Mouse (Mus musculus): ENCODE measurements around the gene Bag5. TPM values are rescaled to one million over a fixed set of nuclear protein-coding genes. Genes with fewer than 3 reads are reported as not detected.

Gene Bag5
- polyA plus RNA-seq, 1 experiment: 20.6 TPM

DNA sequence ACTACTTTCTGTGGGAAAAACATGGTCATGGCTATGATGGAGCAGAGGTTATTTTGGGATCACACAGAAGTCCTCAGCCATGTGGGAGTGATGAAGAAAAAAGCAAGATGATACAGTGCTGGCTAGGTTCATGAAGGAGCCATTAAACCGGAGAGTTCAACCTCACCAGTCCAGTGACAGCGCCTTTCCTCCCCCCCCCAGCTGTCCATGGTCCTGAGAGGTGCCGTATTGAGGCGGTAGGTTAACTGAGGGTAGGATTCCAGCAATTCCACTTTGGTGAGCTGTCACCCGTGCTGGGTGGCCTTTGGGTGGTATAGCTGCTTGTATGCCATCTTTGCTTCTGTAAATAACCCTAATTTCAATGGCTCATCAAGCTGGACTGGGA lies 43.6 kb upstream of the Bag5 start:
- TF ChIP-seq FOSL1 (IDR thresholded peaks at IDR 0.05; ENCODE audit: insufficient read depth, low read length, poor library complexity, severe bottlenecking) (no peak), MYOD1 (IDR thresholded peaks at IDR 0.05; ENCODE audit: control insufficient read depth, insufficient read length, low read depth) (peak; percentile 40), MAX (IDR thresholded peaks at IDR 0.05) (peak; percentile 65)
- peaks cover 33% of the 10 kb centered on the region for H3K79me2 ChIP-seq (ENCODE audit: control insufficient read depth, insufficient read depth)
- H3ac ChIP-seq (ENCODE audit: control insufficient read depth, insufficient read length, low read depth): no peak overlapping the region
- H3K36me3 ChIP-seq (ENCODE audit: control insufficient read depth, insufficient read depth): no peaks in the 10 kb centered on the region
- H3K4me3 ChIP-seq (ENCODE audit: insufficient read depth, poor library complexity, severe bottlenecking): no peak overlapping the region
- H3K79me3 ChIP-seq (ENCODE audit: low read depth): peaks cover 26% of the 10 kb centered on the region
- no peaks in the 10 kb centered on the region for H3K27me3 ChIP-seq (ENCODE audit: control insufficient read depth, insufficient read depth, insufficient read length)

DNA sequence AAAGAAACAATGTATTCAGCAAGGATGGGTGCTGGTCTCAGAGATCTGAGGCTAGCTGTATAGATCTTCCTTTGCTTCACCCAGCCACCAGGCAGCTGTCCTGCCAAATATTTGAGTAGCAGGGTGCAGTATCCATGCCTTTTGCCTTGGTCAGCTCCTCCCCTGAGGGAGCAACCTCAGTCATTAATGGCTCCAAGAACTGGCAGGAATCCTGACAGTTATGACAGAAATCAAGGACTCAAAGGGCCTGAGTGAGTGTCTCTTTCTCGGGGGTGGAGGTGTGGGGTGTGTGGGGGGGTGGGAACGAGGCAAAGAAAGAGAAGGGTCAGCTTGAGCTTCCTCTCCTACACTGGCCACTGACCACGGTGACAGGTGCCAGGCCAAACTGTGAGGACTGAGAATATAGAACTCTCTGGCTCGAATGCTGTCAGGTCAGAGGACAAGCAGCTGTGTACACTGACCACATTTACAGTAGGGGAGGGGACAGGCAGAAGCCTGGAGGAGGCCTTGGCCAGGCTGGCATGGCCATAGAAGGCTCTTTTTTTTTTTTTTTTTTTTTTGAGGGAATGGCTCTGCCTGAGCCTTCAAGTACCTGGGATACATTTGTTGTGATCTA lies 43.1 kb upstream of the Bag5 start:
- H3K4me3 ChIP-seq (ENCODE audit: insufficient read depth, poor library complexity, severe bottlenecking): no peak overlapping the region
- no peak overlapping the region for H3ac ChIP-seq (ENCODE audit: control insufficient read depth, insufficient read length, low read depth)
- TF ChIP-seq MYOD1 (IDR thresholded peaks at IDR 0.05; ENCODE audit: control insufficient read depth, insufficient read length, low read depth) (peak; percentile 91), MYOG (IDR thresholded peaks at IDR 0.05; ENCODE audit: control insufficient read depth, extremely low read depth, insufficient read length) (no peak), CTCF (IDR thresholded peaks at IDR 0.05; ENCODE audit: control insufficient read depth, insufficient read depth, insufficient read length) (no peak)
- H3K79me2 ChIP-seq (ENCODE audit: control insufficient read depth, insufficient read depth): peaks cover 28% of the 10 kb centered on the region
- H3K36me3 ChIP-seq (ENCODE audit: control insufficient read depth, insufficient read depth): no peaks in the 10 kb centered on the region
- no peaks in the 10 kb centered on the region for H3K27me3 ChIP-seq (ENCODE audit: control insufficient read depth, insufficient read depth, insufficient read length)
- peaks cover 21% of the 10 kb centered on the region for H3K79me3 ChIP-seq (ENCODE audit: low read depth)

DNA sequence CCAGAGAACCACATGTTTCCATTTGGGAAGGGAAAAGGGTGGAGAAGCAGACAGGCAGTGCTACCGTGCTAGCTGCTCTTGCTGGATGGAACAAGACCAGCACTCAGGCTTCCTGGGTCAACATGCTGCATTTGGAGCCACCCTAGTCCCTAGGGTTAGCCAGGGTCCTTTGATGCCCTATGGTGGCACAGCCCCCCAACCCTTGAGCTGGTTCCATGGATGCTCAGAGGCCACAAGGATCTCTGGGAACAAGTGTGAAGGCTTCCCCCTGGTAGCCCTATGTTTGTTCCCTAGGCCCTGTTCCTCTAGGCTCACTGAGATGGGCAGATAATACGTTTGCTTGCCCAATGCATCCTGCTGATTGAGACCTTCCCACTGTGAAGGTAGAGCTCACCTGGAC lies 42.2 kb upstream of the Bag5 start:
- TF ChIP-seq CTCF (IDR thresholded peaks at IDR 0.05; ENCODE audit: control insufficient read depth, insufficient read depth, insufficient read length) (no peak), CEBPB (IDR thresholded peaks at IDR 0.05; ENCODE audit: low read depth) (no peak), MYOG (IDR thresholded peaks at IDR 0.05; ENCODE audit: control insufficient read depth, extremely low read depth, insufficient read length) (no peak), MAX (IDR thresholded peaks at IDR 0.05) (no peak), FOSL1 (IDR thresholded peaks at IDR 0.05; ENCODE audit: insufficient read depth, low read length, poor library complexity, severe bottlenecking) (no peak), MYOD1 (IDR thresholded peaks at IDR 0.05; ENCODE audit: control insufficient read depth, insufficient read length, low read depth) (no peak), USF1 (IDR thresholded peaks at IDR 0.05; ENCODE audit: low read depth) (no peak)
- Histone ChIP-seq H3K79me3 (ENCODE audit: low read depth) (peaks cover 13% of the 10 kb centered on the region), H3K36me3 (ENCODE audit: control insufficient read depth, insufficient read depth) (no peaks in the 10 kb centered on the region), H3K27me3 (ENCODE audit: control insufficient read depth, insufficient read depth, insufficient read length) (no peaks in the 10 kb centered on the region), H3K79me2 (ENCODE audit: control insufficient read depth, insufficient read depth) (peaks cover 18% of the 10 kb centered on the region), H3ac (ENCODE audit: control insufficient read depth, insufficient read length, low read depth) (no peak overlapping the region), H3K4me3 (ENCODE audit: insufficient read depth, poor library complexity, severe bottlenecking) (no peak overlapping the region)

DNA sequence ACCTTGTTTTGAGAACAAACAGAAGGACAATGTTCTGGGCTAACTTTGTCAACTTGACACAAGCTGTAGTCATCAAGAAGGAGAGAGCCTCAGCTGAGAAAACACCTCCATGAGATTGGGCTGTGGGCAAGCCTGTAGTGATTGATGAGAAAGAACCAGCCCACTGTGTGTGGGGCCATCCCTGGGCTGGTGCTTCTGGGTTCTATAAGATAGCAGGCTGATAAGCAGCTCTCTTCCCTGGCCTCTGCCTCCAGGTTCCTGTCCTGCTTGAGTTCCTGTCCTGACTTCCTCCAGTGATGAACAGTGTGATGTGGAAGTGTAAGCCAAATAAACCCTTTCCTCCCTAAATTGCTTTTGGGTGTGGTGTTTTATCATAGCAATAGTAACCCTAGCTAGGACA lies 41.7 kb upstream of the Bag5 start:
- Histone ChIP-seq H3K79me3 (ENCODE audit: low read depth) (peaks cover 8% of the 10 kb centered on the region), H3K4me3 (ENCODE audit: insufficient read depth, poor library complexity, severe bottlenecking) (no peak overlapping the region), H3K36me3 (ENCODE audit: control insufficient read depth, insufficient read depth) (no peaks in the 10 kb centered on the region), H3ac (ENCODE audit: control insufficient read depth, insufficient read length, low read depth) (no peak overlapping the region), H3K79me2 (ENCODE audit: control insufficient read depth, insufficient read depth) (peaks cover 13% of the 10 kb centered on the region), H3K27me3 (ENCODE audit: control insufficient read depth, insufficient read depth, insufficient read length) (no peaks in the 10 kb centered on the region)
- TF ChIP-seq MYOG (IDR thresholded peaks at IDR 0.05; ENCODE audit: control insufficient read depth, extremely low read depth, insufficient read length) (no peak), FOSL1 (IDR thresholded peaks at IDR 0.05; ENCODE audit: insufficient read depth, low read length, poor library complexity, severe bottlenecking) (no peak), MYOD1 (IDR thresholded peaks at IDR 0.05; ENCODE audit: control insufficient read depth, insufficient read length, low read depth) (no peak), CTCF (IDR thresholded peaks at IDR 0.05; ENCODE audit: control insufficient read depth, insufficient read depth, insufficient read length) (no peak), CEBPB (IDR thresholded peaks at IDR 0.05; ENCODE audit: low read depth) (no peak)

DNA sequence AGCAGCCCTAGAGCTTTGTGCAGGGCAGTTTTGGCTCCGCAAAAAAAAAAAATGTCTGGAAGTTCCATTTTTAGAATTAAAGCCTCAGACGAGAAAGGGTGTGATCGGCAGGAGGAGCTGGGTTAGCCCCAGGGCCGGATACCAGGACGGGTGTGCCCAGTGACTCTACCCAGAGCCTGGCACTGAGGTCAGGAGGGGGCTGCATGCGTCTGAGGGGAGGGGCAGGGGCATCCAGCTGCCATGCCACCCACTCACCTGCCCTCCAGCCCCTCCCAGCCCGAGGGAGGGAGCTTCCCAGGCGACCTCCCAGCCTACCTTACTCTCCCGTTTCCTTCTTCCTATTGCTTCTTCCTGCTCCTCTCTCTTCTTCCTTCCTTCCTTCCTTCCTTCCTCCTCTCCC lies 40.3 kb upstream of the Bag5 start:
- TF ChIP-seq CTCF (IDR thresholded peaks at IDR 0.05; ENCODE audit: control insufficient read depth, insufficient read depth, insufficient read length): no peak
- no peak for TF ChIP-seq MYOD1 (IDR thresholded peaks at IDR 0.05; ENCODE audit: control insufficient read depth, insufficient read length, low read depth)
- no peak for TF ChIP-seq MAX (IDR thresholded peaks at IDR 0.05)
- TF ChIP-seq MYOG (IDR thresholded peaks at IDR 0.05; ENCODE audit: control insufficient read depth, extremely low read depth, insufficient read length): no peak
- no peak for TF ChIP-seq USF1 (IDR thresholded peaks at IDR 0.05; ENCODE audit: low read depth)

DNA sequence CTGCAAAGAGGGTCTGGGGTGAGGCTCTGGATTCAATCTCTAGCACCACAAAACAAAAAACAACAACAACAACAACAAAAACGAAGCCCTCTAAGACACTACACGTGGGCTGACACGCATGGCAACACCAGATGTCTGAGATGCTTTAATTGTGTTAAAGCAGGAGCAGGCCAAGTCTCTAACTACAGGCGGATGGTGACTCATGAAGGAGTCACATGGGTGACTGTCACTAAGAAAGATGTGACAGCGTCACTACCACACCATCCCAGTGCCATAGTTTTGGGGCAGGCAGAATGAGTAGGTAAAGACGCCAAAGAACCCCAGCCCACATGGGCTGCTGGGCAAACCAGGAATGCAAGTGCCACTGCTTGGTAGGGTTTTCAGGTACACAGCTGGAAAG lies 39.4 kb upstream of the Bag5 start:
- H3K79me2 ChIP-seq (ENCODE audit: control insufficient read depth, insufficient read depth): no peaks in the 10 kb centered on the region
- no peak for TF ChIP-seq MYOD1 (IDR thresholded peaks at IDR 0.05; ENCODE audit: control insufficient read depth, insufficient read length, low read depth)
- TF ChIP-seq MYOG (IDR thresholded peaks at IDR 0.05; ENCODE audit: control insufficient read depth, extremely low read depth, insufficient read length): no peak
- no peak for TF ChIP-seq CEBPB (IDR thresholded peaks at IDR 0.05; ENCODE audit: low read depth)
- peak; percentile 66 for TF ChIP-seq USF1 (IDR thresholded peaks at IDR 0.05; ENCODE audit: low read depth)
- no peak for TF ChIP-seq CTCF (IDR thresholded peaks at IDR 0.05; ENCODE audit: control insufficient read depth, insufficient read depth, insufficient read length)
- peak; percentile 58 for TF ChIP-seq FOSL1 (IDR thresholded peaks at IDR 0.05; ENCODE audit: insufficient read depth, low read length, poor library complexity, severe bottlenecking)
- TF ChIP-seq MAX (IDR thresholded peaks at IDR 0.05): no peak
- no peaks in the 10 kb centered on the region for H3K79me3 ChIP-seq (ENCODE audit: low read depth)
- no peak overlapping the region for H3ac ChIP-seq (ENCODE audit: control insufficient read depth, insufficient read length, low read depth)
- no peaks in the 10 kb centered on the region for H3K36me3 ChIP-seq (ENCODE audit: control insufficient read depth, insufficient read depth)
- H3K4me3 ChIP-seq (ENCODE audit: insufficient read depth, poor library complexity, severe bottlenecking): no peak overlapping the region
- H3K27me3 ChIP-seq (ENCODE audit: control insufficient read depth, insufficient read depth, insufficient read length): no peaks in the 10 kb centered on the region

More for the DNA sequence above, 40.3 kb upstream of the Bag5 start:
- H3K79me2 ChIP-seq (ENCODE audit: control insufficient read depth, insufficient read depth): no peaks in the 10 kb centered on the region
- H3K4me3 ChIP-seq (ENCODE audit: insufficient read depth, poor library complexity, severe bottlenecking): no peak overlapping the region
- no peaks in the 10 kb centered on the region for H3K79me3 ChIP-seq (ENCODE audit: low read depth)
- H3K27me3 ChIP-seq (ENCODE audit: control insufficient read depth, insufficient read depth, insufficient read length): no peaks in the 10 kb centered on the region
- H3ac ChIP-seq (ENCODE audit: control insufficient read depth, insufficient read length, low read depth): no peak overlapping the region
- H3K36me3 ChIP-seq (ENCODE audit: control insufficient read depth, insufficient read depth): no peaks in the 10 kb centered on the region

Measured in C2C12 (cell line).